Mouse (Mus musculus) forebrain, embryonic 14.5 days (tissue): ENCODE data around the gene Efcc1. TPM values are rescaled to one million over a fixed set of nuclear protein-coding genes. Genes with fewer than 3 reads are reported as not detected.

Experiments
- ATAC-seq: fragments of 200-750 bp; cut with Nextera tagmentation; 2 replicates; pipeline ENCODE4 v1.8.0; 2017; ENCODE audit warnings: mild to moderate bottlenecking, moderate library complexity
- DNase-seq: peaks from one replicate; pipeline ENCODE4 v3.0.0-alpha.2; 2015; ENCODE audit warnings: low spot score
- H3K27ac ChIP-seq: fragments of 300-500 bp; sonication (generic); 2 replicates; pipeline ENCODE4 v1.5.1; 2014; ENCODE audit warnings: low read depth, mild to moderate bottlenecking, control low read depth, low read length, moderate library complexity
- H3K27me3 ChIP-seq: fragments of 300-500 bp; sonication (generic); replicated peaks from 2 replicates; pipeline ENCODE4 v1.6.1; 2014; ENCODE audit warnings: low read length, control low read depth, mixed read lengths; ENCODE audit not compliant: control insufficient read depth, insufficient read depth
- H3K36me3 ChIP-seq: fragments of 300-500 bp; sonication (generic); 2 replicates; pipeline ENCODE4 v1.6.1; 2014; ENCODE audit warnings: low read length, control low read depth; ENCODE audit not compliant: control insufficient read depth, insufficient read depth
- H3K4me1 ChIP-seq: fragments of 300-500 bp; sonication (generic); 2 replicates; pipeline ENCODE4 v1.6.1; 2014; ENCODE audit warnings: antibody characterized with exemption, low read length, control low read depth; ENCODE audit not compliant: control insufficient read depth, insufficient read depth
- H3K4me2 ChIP-seq: fragments of 300-500 bp; sonication (generic); 2 replicates; pipeline ENCODE4 v1.6.1; 2014; ENCODE audit warnings: mild to moderate bottlenecking, control low read depth, low read length
- H3K4me3 ChIP-seq: fragments of 300-500 bp; sonication (generic); 2 replicates; pipeline ENCODE4 v1.5.1; 2014; ENCODE audit warnings: low read depth, low read length, control low read depth
- H3K9ac ChIP-seq: fragments of 300-500 bp; sonication (generic); 2 replicates; pipeline ENCODE4 v1.6.1; 2014; ENCODE audit warnings: mild to moderate bottlenecking, low read length, control low read depth, moderate library complexity
- H3K9me3 ChIP-seq: fragments of 300-500 bp; sonication (generic); replicated peaks from 2 replicates; pipeline ENCODE4 v1.6.1; 2016; ENCODE audit warnings: low read length, control low read depth, mixed read lengths; ENCODE audit not compliant: control insufficient read depth
- WGBS: fragments of 180-500 bp; shearing (Covaris S2); extraction: QIAGEN DNeasy Blood & Tissue Kit; methylation state at CpG from one replicate; pipeline ENCODE4 v1.1.7; 2014; 5-methylcytosine and 5-hydroxymethylcytosine counted together
- polyA plus RNA-seq: library from polyadenylated mRNA; unstranded; fragments of >200 nt; fragmentation: Nextera tagmentation; extraction: Ambion mirVana; gene quantifications from 2 replicates; pipeline ENCODE4 v1.2.1, GENCODE M21; 2014

Gene Efcc1
- polyA plus RNA-seq, 1 experiment from 2014 or later = 0.89 TPM

DNA sequence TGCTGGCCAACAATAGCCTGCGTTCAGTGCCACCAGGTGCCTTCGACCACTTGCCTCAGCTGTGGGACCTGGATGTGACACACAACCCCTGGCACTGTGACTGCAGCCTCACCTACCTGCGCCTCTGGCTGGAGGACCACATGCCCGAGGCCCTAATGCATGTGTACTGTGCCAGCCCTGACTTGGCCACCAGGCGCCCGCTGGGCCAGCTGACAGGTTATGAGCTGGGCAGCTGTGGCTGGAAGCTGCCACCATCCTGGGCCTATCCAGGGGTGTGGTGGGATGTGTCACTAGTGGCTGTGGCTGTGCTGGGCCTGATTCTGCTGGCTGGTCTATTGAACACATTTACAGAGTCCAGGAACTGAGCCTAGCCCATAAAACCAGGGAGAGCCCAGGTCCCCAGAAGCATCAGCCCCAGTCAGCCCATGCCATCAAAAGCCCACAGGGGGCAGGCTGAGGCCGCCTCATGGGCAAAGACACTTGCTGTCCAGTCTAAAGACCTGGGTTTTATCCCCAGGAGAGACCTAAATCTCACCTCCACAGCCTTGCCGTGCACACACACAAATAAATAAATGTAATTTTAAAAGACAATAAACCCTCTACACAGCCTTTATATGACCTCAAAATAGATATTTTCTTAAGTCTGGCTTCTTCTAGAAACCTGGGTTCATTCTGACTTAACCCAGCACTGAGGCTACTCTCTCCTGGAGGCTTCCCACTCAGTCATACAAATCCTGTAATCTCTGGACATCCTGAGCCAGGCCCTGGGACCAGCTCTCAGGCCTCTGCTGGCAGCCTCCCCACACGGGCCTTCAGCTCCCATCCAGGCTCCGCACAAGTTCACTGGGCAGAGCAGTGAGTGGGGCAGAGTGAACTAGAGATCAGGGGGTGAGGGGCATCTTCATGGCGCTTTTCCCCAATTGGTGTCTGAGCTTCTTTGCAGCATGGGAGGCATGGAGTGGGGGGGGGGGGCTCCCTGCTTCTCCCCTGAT, 48.8 kb downstream of the Efcc1 start:
- ATAC-seq (no peak), DNase-seq (no peak)
- H3K9me3 ChIP-seq = no peaks in the 10 kb centered on the region
- no peaks in the 10 kb centered on the region for H3K4me1 ChIP-seq
- no peaks in the 10 kb centered on the region for H3K36me3 ChIP-seq
- H3K4me2 ChIP-seq = no peak overlapping the region
- WGBS = 82% methylated on average over 11 of the region's 11 CpGs
- no peak overlapping the region for H3K27ac ChIP-seq
- no peaks in the 10 kb centered on the region for H3K27me3 ChIP-seq
- no peak overlapping the region for H3K9ac ChIP-seq
- no peak overlapping the region for H3K4me3 ChIP-seq

- DNase-seq = no peak
Observed at GRCm38 (mm10) chr6:87780546-87781301, 50.1 kb downstream of the Efcc1 start.

GRCm38 (mm10) chr6:87784033-87784432, 53.4 kb downstream of the Efcc1 start:
- Histone ChIP-seq H3K9ac (no peak overlapping the region), H3K4me1 (peaks cover 1% of the 10 kb centered on the region; the same call in 1 of the 2 replicates), H3K4me2 (no peak overlapping the region), H3K4me3 (no peak overlapping the region), H3K9me3 (no peaks in the 10 kb centered on the region), H3K36me3 (no peaks in the 10 kb centered on the region), H3K27ac (no peak overlapping the region), H3K27me3 (no peaks in the 10 kb centered on the region)
- no peak for ATAC-seq
- 83% methylated on average over 8 of the region's 8 CpGs for WGBS
- DNase-seq = no peak

More at GRCm38 (mm10) chr6:87780546-87781301, 50.1 kb downstream of the Efcc1 start:
- Histone ChIP-seq H3K4me3 (no peak overlapping the region), H3K4me2 (no peak overlapping the region), H3K27ac (no peak overlapping the region), H3K9me3 (no peaks in the 10 kb centered on the region), H3K36me3 (no peaks in the 10 kb centered on the region), H3K4me1 (no peaks in the 10 kb centered on the region), H3K27me3 (no peaks in the 10 kb centered on the region), H3K9ac (no peak overlapping the region)
- ATAC-seq = no peak
- WGBS = 86% methylated on average over 10 of the region's 10 CpGs

DNA sequence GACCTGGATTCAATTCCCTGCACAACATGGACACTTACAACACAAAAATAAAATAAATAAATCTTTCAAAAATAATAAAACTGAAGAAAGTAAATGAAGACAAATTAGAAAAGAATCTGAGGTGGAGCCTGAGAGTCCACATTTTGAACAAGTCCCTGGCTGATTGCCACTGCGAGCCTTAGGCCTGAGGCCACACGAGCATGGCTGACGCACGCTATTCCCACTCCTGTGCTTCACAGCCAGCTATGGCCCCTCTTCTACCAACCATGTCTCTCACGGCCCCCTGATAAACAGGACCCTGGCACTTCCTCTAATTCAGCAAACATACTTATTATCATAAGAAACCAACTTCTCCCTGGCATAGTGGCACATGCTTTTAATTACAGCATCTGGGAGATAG, 56.0 kb downstream of the Efcc1 start:
- ATAC-seq (no peak), DNase-seq (no peak)
- 88% methylated on average over 5 of the region's 5 CpGs for WGBS

GRCm38 (mm10) chr6:87787108-87787890, 56.6 kb downstream of the Efcc1 start:
- Histone ChIP-seq H3K27me3 (no peaks in the 10 kb centered on the region), H3K9ac (no peak overlapping the region), H3K4me3 (no peak overlapping the region), H3K4me2 (no peak overlapping the region), H3K36me3 (peaks cover 11% of the 10 kb centered on the region), H3K4me1 (peaks cover 8% of the 10 kb centered on the region), H3K9me3 (no peaks in the 10 kb centered on the region), H3K27ac (no peak overlapping the region)
- 83% methylated on average over 6 of the region's 6 CpGs for WGBS
- no peak for ATAC-seq
- no peak for DNase-seq

More for the DNA sequence above, 56.0 kb downstream of the Efcc1 start:
- Histone ChIP-seq H3K36me3 (peaks cover 8% of the 10 kb centered on the region; the same call in 1 of the 2 replicates), H3K9me3 (no peaks in the 10 kb centered on the region), H3K4me2 (no peak overlapping the region), H3K4me3 (no peak overlapping the region), H3K27ac (no peak overlapping the region), H3K4me1 (peaks cover 8% of the 10 kb centered on the region), H3K27me3 (no peaks in the 10 kb centered on the region), H3K9ac (no peak overlapping the region)

GRCm38 (mm10) chr6:87788266-87788895, 57.7 kb downstream of the Efcc1 start:
- ATAC-seq (no peak), DNase-seq (no peak)
- Histone ChIP-seq H3K27me3 (no peaks in the 10 kb centered on the region), H3K36me3 (peaks cover 16% of the 10 kb centered on the region), H3K4me1 (peaks cover 8% of the 10 kb centered on the region), H3K9ac (no peak overlapping the region), H3K4me2 (no peak overlapping the region), H3K4me3 (no peak overlapping the region), H3K9me3 (no peaks in the 10 kb centered on the region), H3K27ac (no peak overlapping the region)
- WGBS = 93% methylated on average over 9 of the region's 9 CpGs

DNA sequence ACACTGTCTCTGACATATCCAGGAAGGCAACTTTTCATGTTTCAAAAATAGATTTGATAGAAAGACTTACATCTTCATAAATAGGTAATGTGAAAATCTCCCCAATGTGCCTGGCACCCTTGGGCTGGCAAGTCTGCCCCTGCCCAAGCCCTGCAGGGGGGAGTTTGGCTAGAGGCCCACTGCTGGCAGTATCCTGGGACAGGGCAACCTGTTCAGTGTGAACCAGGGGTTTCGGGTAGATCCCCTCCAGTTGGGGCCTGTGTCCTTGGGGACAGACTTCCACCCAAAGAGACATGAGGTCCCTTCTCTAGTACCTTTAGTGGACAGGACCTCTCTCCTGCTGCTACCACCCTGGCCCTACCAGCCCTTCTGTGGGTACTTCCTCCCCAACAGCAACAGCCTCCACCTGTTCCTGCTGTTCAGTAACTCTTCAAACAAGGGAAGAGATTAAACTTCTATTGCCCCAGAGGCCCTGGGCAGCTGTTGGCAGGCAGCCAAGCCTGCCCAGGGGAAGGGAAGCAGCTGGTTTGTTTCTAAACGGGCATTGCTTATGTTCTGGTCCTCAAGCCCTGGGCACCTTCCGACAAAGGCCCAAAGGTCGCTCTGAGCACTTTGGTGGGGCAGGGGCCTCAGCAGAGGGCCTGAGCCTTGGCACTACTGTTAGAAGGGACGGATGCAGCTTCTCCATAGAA, 58.4 kb downstream of the Efcc1 start:
- peak; percentile 46 for DNase-seq
- Histone ChIP-seq H3K4me1 (peaks cover 8% of the 10 kb centered on the region), H3K4me3 (no peak overlapping the region), H3K9me3 (no peaks in the 10 kb centered on the region), H3K27me3 (no peaks in the 10 kb centered on the region), H3K27ac (no peak overlapping the region), H3K36me3 (peaks cover 17% of the 10 kb centered on the region), H3K4me2 (no peak overlapping the region), H3K9ac (peak overlapping the region; percentile 43; the same call in 1 of the 2 replicates)
- ATAC-seq = no peak
- WGBS = 25% methylated on average over 5 of the region's 5 CpGs

GRCm38 (mm10) chr6:87789791-87790190, 59.1 kb downstream of the Efcc1 start:
- DNase-seq = no peak
- no peaks in the 10 kb centered on the region for H3K9me3 ChIP-seq
- H3K27ac ChIP-seq = no peak overlapping the region
- no peak for ATAC-seq
- no peaks in the 10 kb centered on the region for H3K27me3 ChIP-seq
- no peak overlapping the region for H3K4me2 ChIP-seq
- 0 out of 2 replicates have a peak overlapping the region, but pooled peaks have one; percentile 43 for H3K9ac ChIP-seq
- H3K4me1 ChIP-seq = peaks cover 8% of the 10 kb centered on the region
- WGBS = 88% methylated on average over 6 of the region's 6 CpGs
- no peak overlapping the region for H3K4me3 ChIP-seq
- H3K36me3 ChIP-seq = peaks cover 20% of the 10 kb centered on the region
